Mouse (Mus musculus): Measurements from ENCODE around the gene Fah. TPM values are rescaled to one million over a fixed set of nuclear protein-coding genes. Genes with fewer than 3 reads are reported as not detected.

Gene Fah
- polyA plus RNA-seq, 1 experiment from 2014 or later: 2.8 TPM

DNA sequence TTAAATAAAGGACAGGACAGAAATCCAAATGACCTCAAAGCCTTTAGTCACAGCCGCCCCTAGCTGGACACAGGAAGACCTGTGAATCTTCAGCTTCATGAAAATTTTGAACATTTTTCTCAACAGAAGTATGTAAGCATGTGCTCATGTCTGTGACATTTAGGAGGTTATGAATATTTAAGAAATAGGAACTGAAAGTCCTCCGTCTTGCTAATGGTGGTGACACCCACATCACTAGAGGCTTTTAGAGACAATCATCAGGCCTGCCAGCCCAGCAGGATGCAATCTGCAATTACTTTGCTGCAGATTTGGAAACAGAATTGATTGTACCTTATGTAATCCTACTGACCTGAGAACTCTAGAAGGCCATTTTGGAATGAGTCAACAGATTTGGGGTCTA lies 55.0 kb downstream of the Fah start:
- no peak overlapping the region for H3K9ac ChIP-seq
- WGBS: 90% methylated on average over 2 of the region's 2 CpGs
- no peak overlapping the region for H3K27ac ChIP-seq
- H3K36me3 ChIP-seq: no peaks in the 10 kb centered on the region
- no peaks in the 10 kb centered on the region for H3K9me3 ChIP-seq
- no peaks in the 10 kb centered on the region for H3K27me3 ChIP-seq (replicated peaks)
- H3K4me2 ChIP-seq (replicated peaks): no peak overlapping the region
- H3K4me1 ChIP-seq: 0 out of 2 replicates have a peak, but pooled peaks cover 2% of the 10 kb centered on the region
- H3K4me3 ChIP-seq: no peak overlapping the region
- no peak for ATAC-seq (ENCODE audit: low FRiP score, low read depth)

DNA sequence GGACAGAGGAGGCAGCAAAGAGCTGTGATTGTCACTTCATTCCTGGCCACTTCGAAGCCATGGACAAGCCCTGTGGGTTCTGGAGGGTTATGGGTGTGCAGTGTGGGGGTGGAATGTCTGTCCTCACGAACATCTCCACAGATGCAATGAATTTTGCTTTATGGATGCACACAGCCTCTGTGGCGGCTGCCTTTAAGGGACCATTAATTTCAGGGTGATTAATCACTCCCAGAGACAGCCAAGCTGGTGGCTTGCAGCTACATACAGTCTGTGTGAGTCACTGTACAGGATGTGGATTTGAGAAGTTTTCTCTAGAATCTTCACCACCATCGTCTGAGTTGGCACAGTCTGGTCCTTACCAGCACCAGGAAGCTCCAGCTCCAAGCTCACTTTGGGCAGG lies 59.9 kb downstream of the Fah start:
- no peaks in the 10 kb centered on the region for H3K27me3 ChIP-seq (replicated peaks)
- H3K9me3 ChIP-seq: no peaks in the 10 kb centered on the region
- H3K27ac ChIP-seq: no peak overlapping the region
- H3K9ac ChIP-seq: no peak overlapping the region
- ATAC-seq (ENCODE audit: low FRiP score, low read depth): peak; percentile 82
- H3K4me3 ChIP-seq: no peak overlapping the region
- H3K4me2 ChIP-seq (replicated peaks): no peak overlapping the region
- H3K36me3 ChIP-seq: no peaks in the 10 kb centered on the region
- no peaks in the 10 kb centered on the region for H3K4me1 ChIP-seq
- 59% methylated on average over 4 of the region's 4 CpGs for WGBS

DNA sequence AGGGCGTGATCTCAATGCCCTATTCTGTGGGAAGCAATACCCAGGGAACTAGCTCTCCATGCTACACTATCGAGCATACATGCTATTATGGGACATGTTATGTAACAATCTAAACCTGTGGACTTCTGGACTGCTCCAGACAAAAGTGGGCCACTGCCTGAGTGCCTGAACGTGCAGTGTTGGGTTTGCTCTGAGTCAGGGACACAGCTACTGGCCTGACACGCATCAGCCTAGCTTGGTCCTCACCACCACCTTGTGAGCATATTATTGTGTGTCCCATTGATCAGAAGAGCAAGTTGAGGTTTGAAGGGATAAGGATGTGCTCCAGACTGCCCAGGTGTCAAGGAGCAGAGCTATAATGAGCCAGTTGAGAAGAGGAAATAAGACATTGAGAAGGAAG lies 61.6 kb downstream of the Fah start:
- Histone ChIP-seq H3K9me3 (no peaks in the 10 kb centered on the region), H3K27ac (no peak overlapping the region), H3K36me3 (no peaks in the 10 kb centered on the region), H3K9ac (no peak overlapping the region), H3K4me1 (no peaks in the 10 kb centered on the region), H3K4me3 (no peak overlapping the region), H3K27me3 (replicated peaks) (no peaks in the 10 kb centered on the region), H3K4me2 (replicated peaks) (no peak overlapping the region)
- 90% methylated on average over 4 of the region's 4 CpGs for WGBS
- no peak for ATAC-seq (ENCODE audit: low FRiP score, low read depth)

Other genes with a start within 250 kb of the Fah start
- gene Arnt2, start 196.5 kb downstream of the Fah start, polyA plus RNA-seq (2016; fragmentation: Nextera tagmentation; extraction: Ambion mirVana): 42.9 and 49.8 TPM in 2 replicates
- gene Gm2115, start 77.8 kb downstream of the Fah start, polyA plus RNA-seq (2016; fragmentation: Nextera tagmentation; extraction: Ambion mirVana): 0.14 and 0.38 TPM in 2 replicates
- gene Zfand6, start 83.2 kb upstream of the Fah start, polyA plus RNA-seq (2016; fragmentation: Nextera tagmentation; extraction: Ambion mirVana): 200 and 224 TPM in 2 replicates
- gene Olfr291, start 246.8 kb upstream of the Fah start, polyA plus RNA-seq (2016; fragmentation: Nextera tagmentation; extraction: Ambion mirVana): not detected in 2 replicates

All from neural tube, embryonic 12.5 days (tissue).